Mouse (Mus musculus) heart, postnatal 0 days (tissue): ENCODE data around the gene Mastl.

Experiments used
- CTCF ChIP-seq: IDR thresholded peaks from 2 replicates; pipeline ENCODE4 v1.5.1; 2016; ENCODE audit warnings: antibody characterized with exemption, control low read depth, low read depth
- EP300 ChIP-seq: IDR thresholded peaks from 2 replicates; pipeline ENCODE4 v1.6.1; 2016; ENCODE audit warnings: antibody characterized with exemption, low read depth

DNA sequence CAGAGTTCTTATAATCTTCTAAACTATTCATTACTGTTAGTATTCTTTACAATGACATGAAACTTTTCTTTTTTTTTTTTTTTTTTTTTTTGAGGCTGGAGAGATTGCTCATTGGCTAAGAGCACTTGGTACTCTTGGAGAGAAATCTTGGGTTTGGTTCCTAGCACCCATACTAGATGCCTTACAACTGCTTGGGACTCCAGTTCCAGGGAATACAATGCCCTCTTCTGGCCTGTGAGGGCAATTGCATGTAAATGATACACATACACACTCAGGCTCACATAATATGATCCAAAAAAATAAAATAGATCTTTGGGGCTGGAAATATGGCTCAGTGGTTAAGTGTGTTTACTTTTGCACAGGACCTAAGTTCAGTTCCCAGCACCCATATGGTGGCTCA, 79.0 kb downstream of the Mastl start:
- TF ChIP-seq CTCF (no peak; the same call in 1 of the 2 replicates), EP300 (no peak)
